Mouse (Mus musculus) neural tube, embryonic 14.5 days (tissue): Measurements from ENCODE around the gene Pcnt. TPM values are rescaled to one million over a fixed set of nuclear protein-coding genes. Genes with fewer than 3 reads are reported as not detected.

Experiments used
- ATAC-seq: fragments of 200-750 bp; cut with Nextera tagmentation; 2 replicates; pipeline ENCODE4 v1.8.0; 2017; ENCODE audit warnings: low read depth, mild to moderate bottlenecking, moderate TSS enrichment, moderate library complexity
- H3K27ac ChIP-seq: fragments of 300-500 bp; sonication (generic); 2 replicates; pipeline ENCODE4 v1.5.1; 2014; ENCODE audit warnings: low read depth, mild to moderate bottlenecking, control low read depth, low read length, moderate library complexity, mixed read lengths
- H3K27me3 ChIP-seq: fragments of 300-500 bp; sonication (generic); 2 replicates; pipeline ENCODE4 v1.6.1; 2014; ENCODE audit warnings: low read length; ENCODE audit not compliant: control insufficient read depth, insufficient read depth
- H3K36me3 ChIP-seq: fragments of 300-500 bp; sonication (generic); 2 replicates; pipeline ENCODE4 v1.6.1; 2014; ENCODE audit warnings: low read length, mixed read lengths; ENCODE audit not compliant: control insufficient read depth, insufficient read depth
- H3K4me1 ChIP-seq: fragments of 300-500 bp; sonication (generic); 2 replicates; pipeline ENCODE4 v1.6.1; 2014; ENCODE audit warnings: low read length; ENCODE audit not compliant: control insufficient read depth, insufficient read depth
- H3K4me2 ChIP-seq: fragments of 300-500 bp; sonication (generic); 2 replicates; pipeline ENCODE4 v1.6.1; 2014; ENCODE audit warnings: mild to moderate bottlenecking, low read depth, low read length, control low read depth
- H3K4me3 ChIP-seq: fragments of 300-500 bp; sonication (generic); 2 replicates; pipeline ENCODE4 v1.5.1; 2014; ENCODE audit warnings: low read depth, low read length, control low read depth, mixed read lengths
- H3K9ac ChIP-seq: fragments of 300-500 bp; sonication (generic); replicated peaks from 2 replicates; pipeline ENCODE4 v1.6.1; 2014; ENCODE audit warnings: low read depth, mild to moderate bottlenecking, control low read depth, low read length, mixed read lengths
- H3K9me3 ChIP-seq: fragments of 300-500 bp; sonication (generic); 2 replicates; pipeline ENCODE4 v1.6.1; 2016; ENCODE audit warnings: low read length; ENCODE audit not compliant: control insufficient read depth
- WGBS: fragments of 180-500 bp; shearing (Covaris S2); extraction: QIAGEN DNeasy Blood & Tissue Kit; methylation state at CpG from one replicate; pipeline ENCODE4 v1.1.7; 2014; 5-methylcytosine and 5-hydroxymethylcytosine counted together
- polyA plus RNA-seq: library from polyadenylated mRNA; unstranded; fragments of >200 nt; fragmentation: Nextera tagmentation; extraction: Ambion mirVana; gene quantifications from 2 replicates; pipeline ENCODE4 v1.2.1, GENCODE M21; 2014

Pcnt gene
- polyA plus RNA-seq, 1 experiment from 2014 or later: 6.9 TPM

DNA sequence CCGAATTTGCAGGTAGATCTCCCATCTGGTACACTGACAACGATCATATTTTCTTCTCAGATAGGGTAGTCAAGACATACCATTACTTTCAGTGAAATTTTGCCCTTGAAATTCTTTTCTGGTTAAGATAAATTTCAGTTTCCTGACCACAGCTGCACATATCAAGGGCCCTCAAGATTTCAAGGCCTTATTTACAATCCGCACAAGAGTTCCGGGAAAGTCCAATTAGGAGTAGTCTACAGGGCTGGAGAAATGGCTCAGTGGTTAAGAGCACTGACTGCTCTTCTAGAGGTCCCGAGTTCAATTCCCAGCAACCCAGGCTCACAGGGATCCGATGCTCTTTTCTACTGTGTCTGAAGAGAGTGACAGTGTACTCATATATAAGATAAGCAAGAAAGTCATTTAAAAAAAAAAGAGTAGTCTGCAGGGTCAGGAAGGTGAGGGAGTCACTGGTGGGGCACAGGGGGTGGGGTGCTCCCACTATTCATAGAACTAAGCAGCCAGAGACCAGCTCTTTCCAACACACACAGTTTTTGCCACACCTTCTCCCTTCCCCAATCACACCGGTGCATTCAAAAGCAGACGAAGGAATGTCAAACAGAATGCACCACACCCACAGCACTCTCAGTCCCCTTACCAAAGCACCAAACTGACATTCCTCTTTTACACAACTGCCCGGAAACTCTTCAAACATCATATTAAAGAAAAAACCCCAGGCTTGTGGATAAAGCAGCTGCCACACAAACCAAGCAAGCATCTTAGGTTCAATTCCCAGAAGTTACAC lies 3.3 kb downstream of the Pcnt start:
- Histone ChIP-seq H3K4me1 (peaks cover 7% of the 10 kb centered on the region), H3K9ac (no peak overlapping the region), H3K36me3 (peaks cover 26% of the 10 kb centered on the region), H3K9me3 (no peaks in the 10 kb centered on the region), H3K27ac (no peak overlapping the region), H3K27me3 (no peaks in the 10 kb centered on the region), H3K4me2 (no peak overlapping the region), H3K4me3 (no peak overlapping the region)
- ATAC-seq: no peak
- 93% methylated on average over 9 of the region's 9 CpGs for WGBS

DNA sequence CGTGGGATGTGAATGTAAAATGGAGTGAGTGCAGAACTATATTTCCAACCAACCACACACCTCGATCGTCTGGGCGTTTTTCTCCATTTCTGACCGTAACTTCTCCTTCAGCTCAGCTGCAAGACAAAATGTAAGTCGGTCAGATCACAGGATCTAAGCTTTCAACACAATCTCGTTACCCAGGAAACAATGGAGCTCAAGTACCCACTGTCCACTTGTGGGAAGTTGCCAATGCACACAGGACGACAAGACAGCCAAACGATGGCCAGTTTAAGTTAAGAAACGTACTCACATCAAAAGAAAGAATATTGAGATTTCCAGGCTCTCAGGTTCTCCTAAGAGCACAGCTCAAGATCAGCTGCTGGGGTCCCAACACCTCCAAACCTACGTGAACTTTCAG lies 8.7 kb downstream of the Pcnt start:
- no peak for ATAC-seq
- Histone ChIP-seq H3K4me1 (no peaks in the 10 kb centered on the region), H3K27me3 (no peaks in the 10 kb centered on the region), H3K9ac (no peak overlapping the region), H3K9me3 (no peaks in the 10 kb centered on the region), H3K27ac (no peak overlapping the region), H3K36me3 (peaks cover 62% of the 10 kb centered on the region), H3K4me3 (no peak overlapping the region), H3K4me2 (no peak overlapping the region)
- 96% methylated on average over 11 of the region's 11 CpGs for WGBS

DNA sequence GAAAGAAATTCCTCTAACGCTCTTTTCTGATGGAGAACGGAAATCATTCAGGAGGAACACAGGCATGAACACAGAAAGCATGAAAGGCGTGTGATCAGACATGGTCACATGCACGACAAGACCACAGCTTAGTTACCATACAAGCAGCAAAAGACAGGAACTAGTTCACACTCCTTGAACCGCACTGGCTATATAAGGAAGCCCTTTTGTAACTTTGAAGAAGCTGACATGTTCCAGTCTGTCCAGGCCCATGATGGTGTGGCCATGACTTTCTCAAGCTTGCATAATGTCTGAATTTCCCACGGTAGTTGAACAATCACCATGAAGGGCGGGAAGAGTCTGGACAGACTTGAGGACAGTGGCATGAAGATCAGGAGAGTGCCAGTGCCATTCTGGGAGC lies 16.9 kb downstream of the Pcnt start:
- Histone ChIP-seq H3K9me3 (no peaks in the 10 kb centered on the region), H3K36me3 (peaks cover 65% of the 10 kb centered on the region), H3K4me2 (no peak overlapping the region), H3K9ac (no peak overlapping the region), H3K4me3 (no peak overlapping the region), H3K4me1 (no peaks in the 10 kb centered on the region), H3K27me3 (no peaks in the 10 kb centered on the region), H3K27ac (no peak overlapping the region)
- WGBS: 97% methylated on average over 7 of the region's 7 CpGs
- no peak for ATAC-seq

DNA sequence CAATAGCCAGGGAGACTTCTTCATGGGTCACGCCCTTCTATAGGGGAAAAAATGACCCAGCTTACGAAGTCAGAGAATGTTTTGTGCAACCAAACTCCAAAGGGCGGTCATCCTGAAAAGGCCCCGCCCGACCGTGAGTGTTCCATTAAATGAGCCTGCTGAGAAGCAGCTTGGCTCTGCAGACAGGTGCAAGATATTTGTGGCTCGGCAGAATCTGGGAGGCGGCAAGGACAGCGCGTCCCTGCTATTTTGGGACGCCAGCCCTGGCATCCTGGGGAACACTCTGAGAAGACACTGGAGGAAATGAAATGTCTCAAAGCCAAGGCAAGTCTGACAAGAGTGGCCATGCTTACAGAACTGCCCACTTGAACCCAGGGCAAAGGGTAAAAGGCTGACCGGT lies 25.8 kb downstream of the Pcnt start:
- Histone ChIP-seq H3K4me2 (no peak overlapping the region), H3K36me3 (peaks cover 41% of the 10 kb centered on the region), H3K9me3 (no peaks in the 10 kb centered on the region), H3K4me3 (no peak overlapping the region), H3K27ac (no peak overlapping the region), H3K9ac (no peak overlapping the region), H3K4me1 (no peaks in the 10 kb centered on the region), H3K27me3 (no peaks in the 10 kb centered on the region)
- WGBS: 92% methylated on average over 12 of the region's 12 CpGs
- ATAC-seq: no peak

DNA sequence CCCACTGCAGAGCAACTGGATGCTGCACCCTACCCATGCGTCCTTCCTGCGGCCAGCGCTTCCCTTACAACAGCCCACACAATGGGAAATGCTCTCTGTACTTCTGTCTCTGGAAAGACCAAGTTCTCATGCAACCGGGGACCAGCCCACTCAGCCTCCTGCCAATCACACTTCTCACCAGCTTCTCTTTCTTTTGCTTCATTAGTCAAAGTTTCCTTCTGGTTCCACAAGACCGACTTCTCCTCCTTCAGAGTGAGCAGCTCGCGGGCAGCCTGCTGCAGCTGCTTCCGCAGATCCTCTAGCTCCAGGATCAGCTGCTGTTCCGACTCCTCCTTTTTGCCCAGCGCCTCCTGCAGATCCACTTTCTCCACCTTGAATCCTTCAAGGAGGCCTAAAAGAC lies 34.1 kb downstream of the Pcnt start:
- Histone ChIP-seq H3K36me3 (peaks cover 54% of the 10 kb centered on the region), H3K27me3 (no peaks in the 10 kb centered on the region), H3K9me3 (no peaks in the 10 kb centered on the region), H3K27ac (no peak overlapping the region), H3K4me1 (no peaks in the 10 kb centered on the region), H3K9ac (no peak overlapping the region), H3K4me2 (no peak overlapping the region), H3K4me3 (no peak overlapping the region)
- ATAC-seq: no peak
- WGBS: 96% methylated on average over 10 of the region's 10 CpGs

DNA sequence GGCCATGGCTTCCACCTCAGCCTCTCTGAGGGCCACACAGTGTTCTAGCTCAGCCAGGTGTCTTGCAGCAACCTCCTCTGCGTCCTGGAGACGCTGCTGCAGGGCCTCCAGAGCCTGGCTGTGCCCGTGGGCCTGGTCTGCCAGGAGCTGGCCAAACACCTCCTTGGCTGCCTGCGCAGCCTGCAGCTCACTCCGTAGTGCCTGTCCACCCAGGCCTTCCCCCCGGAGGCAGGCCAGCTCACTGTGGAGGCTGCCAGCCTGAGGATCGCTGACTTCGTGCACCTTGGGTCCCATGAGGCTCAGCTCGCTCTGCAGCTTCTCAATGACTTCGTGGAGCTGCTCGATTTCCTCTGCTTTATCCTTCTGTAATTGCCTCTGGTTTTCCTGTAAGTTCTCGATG lies 50.0 kb downstream of the Pcnt start:
- no peaks in the 10 kb centered on the region for H3K4me1 ChIP-seq
- WGBS: 95% methylated on average over 12 of the region's 12 CpGs
- no peak for ATAC-seq
- H3K36me3 ChIP-seq: peaks cover 26% of the 10 kb centered on the region
- no peak overlapping the region for H3K9ac ChIP-seq
- no peaks in the 10 kb centered on the region for H3K9me3 ChIP-seq
- no peak overlapping the region for H3K4me2 ChIP-seq
- H3K27ac ChIP-seq: no peak overlapping the region
- H3K27me3 ChIP-seq: no peaks in the 10 kb centered on the region
- H3K4me3 ChIP-seq: no peak overlapping the region

DNA sequence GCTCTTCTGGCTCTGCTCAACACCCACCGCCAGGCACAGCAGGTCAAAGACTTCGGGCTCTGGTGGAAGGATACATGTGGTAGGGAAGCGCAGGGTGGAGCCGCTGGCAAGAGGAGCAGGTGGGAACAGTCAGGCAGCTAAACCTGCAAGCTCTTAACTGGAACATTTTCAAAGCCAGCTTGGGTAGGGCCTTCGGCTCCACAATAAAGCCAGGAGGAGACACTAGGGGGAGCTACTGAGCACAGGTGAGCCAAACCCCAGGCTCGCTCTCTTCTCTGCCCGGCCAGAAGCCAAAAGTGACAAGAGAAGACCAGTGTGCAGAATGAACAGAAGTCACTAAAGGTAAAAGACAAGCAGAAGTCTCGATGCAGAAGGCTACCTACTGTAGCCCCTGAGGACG lies 50.8 kb downstream of the Pcnt start:
- Histone ChIP-seq H3K4me2 (no peak overlapping the region), H3K4me1 (no peaks in the 10 kb centered on the region), H3K27ac (no peak overlapping the region), H3K9me3 (no peaks in the 10 kb centered on the region), H3K4me3 (no peak overlapping the region), H3K27me3 (no peaks in the 10 kb centered on the region), H3K36me3 (peaks cover 29% of the 10 kb centered on the region), H3K9ac (no peak overlapping the region)
- no peak for ATAC-seq
- WGBS: 86% methylated on average over 9 of the region's 9 CpGs

DNA sequence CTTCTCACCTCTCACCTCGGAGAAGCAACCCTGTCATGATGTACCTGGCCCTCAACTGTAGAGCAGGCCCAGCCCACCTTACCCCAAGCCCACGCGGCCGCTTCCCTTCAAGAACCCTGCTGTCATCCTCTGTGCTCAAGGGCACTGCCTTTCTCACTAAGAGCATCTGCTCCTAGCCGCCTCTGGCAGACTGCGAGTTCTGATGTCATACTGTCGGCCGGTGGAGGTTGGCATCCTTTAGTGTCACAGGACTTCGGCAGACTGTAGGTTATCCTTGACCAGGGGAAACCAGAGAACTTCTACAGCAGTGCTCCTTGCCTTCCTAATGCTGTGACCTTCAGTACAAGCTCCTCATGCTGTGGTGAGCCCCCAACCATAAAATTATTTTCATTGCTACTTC lies 51.4 kb downstream of the Pcnt start:
- WGBS: 97% methylated on average over 9 of the region's 9 CpGs
- no peak for ATAC-seq
- H3K36me3 ChIP-seq: peaks cover 35% of the 10 kb centered on the region

DNA sequence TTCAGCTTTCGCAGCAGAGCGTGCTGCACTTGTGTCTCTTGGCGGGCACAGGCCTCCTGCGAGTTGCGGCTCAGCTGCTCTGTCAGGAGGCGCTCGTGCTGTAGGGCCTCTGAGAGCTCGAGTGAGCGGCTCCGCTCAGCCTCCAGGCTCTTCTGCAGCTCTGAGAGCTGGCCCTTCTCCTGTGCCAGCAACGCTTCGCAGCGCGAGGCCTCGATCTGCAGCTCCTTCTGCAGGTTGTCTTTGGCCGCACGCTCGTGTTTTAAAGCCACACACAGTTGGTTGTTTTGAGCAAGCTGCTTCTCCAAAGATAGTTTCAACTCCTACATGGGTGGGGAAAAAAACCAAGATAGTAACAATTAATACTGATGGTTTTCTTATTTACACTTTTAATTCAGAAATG lies 67.6 kb downstream of the Pcnt start:
- 96% methylated on average over 18 of the region's 18 CpGs for WGBS

More for the DNA sequence above, 51.4 kb downstream of the Pcnt start:
- no peaks in the 10 kb centered on the region for H3K4me1 ChIP-seq
- no peak overlapping the region for H3K4me2 ChIP-seq
- H3K9me3 ChIP-seq: no peaks in the 10 kb centered on the region
- H3K9ac ChIP-seq: no peak overlapping the region
- no peak overlapping the region for H3K4me3 ChIP-seq
- H3K27me3 ChIP-seq: no peaks in the 10 kb centered on the region
- no peak overlapping the region for H3K27ac ChIP-seq

More for the DNA sequence above, 67.6 kb downstream of the Pcnt start:
- Histone ChIP-seq H3K4me2 (no peak overlapping the region), H3K4me1 (no peaks in the 10 kb centered on the region), H3K36me3 (peaks cover 16% of the 10 kb centered on the region), H3K9me3 (no peaks in the 10 kb centered on the region), H3K9ac (no peak overlapping the region), H3K27ac (no peak overlapping the region), H3K4me3 (no peak overlapping the region), H3K27me3 (no peaks in the 10 kb centered on the region)
- ATAC-seq: no peak
